Mouse (Mus musculus): ENCODE data around the gene Inca1. TPM values are rescaled to one million over a fixed set of nuclear protein-coding genes. Genes with fewer than 3 reads are reported as not detected.

The Inca1 gene
- polyA plus RNA-seq (2012; rRNA removed): 0.70 and 0.76 TPM in 2 replicates

- peak; percentile 88 to 95 for DNase-seq (ENCODE audit: low read depth in 1 of 2, low spot score in 2 of 2)
- WGBS: 3% methylated on average over 67 of the region's 69 CpGs
- H3K27ac ChIP-seq (ENCODE audit: insufficient read depth, low read length): peak within 1 kb of the TSS; percentile 93
- H3K4me1 ChIP-seq (ENCODE audit: control insufficient read depth, insufficient read depth, insufficient read length): peaks cover 8% of the 10 kb centered on the region; the same call in 1 of the 2 replicates
- H3K27me3 ChIP-seq (ENCODE audit: control insufficient read depth, insufficient read depth, low read length): no peaks in the 10 kb centered on the region
- peaks cover 7% of the 10 kb centered on the region; the same call in 1 of the 2 replicates for H3K36me3 ChIP-seq (ENCODE audit: control insufficient read depth, insufficient read depth, low read length)
- peak within 1 kb of the TSS; percentile 78 for H3K4me3 ChIP-seq (ENCODE audit: extremely low read depth, insufficient read depth, insufficient read length)
- no peak for TF ChIP-seq CTCF (IDR thresholded peaks at IDR 0.05; ENCODE audit: extremely low read depth, insufficient read depth, insufficient read length, insufficient replicate concordance)
- TF ChIP-seq POLR2A (IDR thresholded peaks at IDR 0.05; ENCODE audit: low read depth, low read length): peak; percentile 84
Observed at GRCm38 (mm10) chr11:70699722-70700556, at the start of gene Inca1, which contains the start of gene Kif1c. TSS of gene Inca1 (minus strand) at chr11:70700155. TSS of gene Kif1c (plus strand) at chr11:70700548.

DNA sequence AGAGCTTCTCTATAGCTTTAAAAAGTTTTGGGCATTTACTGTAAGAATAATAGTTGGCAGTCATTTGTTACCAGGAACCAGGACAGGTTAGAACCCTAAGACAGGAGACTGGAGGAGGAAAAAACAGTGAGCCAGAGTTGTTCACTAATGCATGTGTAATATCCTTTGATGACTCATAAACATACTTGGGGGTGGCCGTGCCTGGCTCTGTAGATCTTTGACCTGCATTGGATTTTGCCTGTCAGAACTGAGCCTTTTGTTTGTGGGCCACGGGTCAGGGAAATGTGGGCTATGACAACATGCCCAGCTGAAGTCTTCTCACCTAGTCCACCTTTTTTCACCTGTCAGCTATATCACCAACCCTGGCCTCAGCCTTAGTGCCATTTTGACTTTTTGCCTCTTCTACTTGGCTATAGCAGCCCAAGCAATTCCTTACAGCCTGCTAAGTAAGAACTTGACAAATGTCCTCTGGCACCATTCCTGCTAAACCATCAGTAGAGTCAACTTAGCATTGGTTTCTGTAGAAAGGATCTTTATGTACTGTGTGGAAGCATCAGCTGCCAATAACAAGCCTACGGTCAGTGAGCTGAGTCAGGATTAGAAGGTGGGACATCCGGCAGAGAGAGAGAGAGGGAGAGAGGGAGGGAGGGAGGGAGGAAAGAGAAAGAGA is 48.1 kb upstream of the Inca1 start:
- H3K4me3 ChIP-seq (ENCODE audit: extremely low read depth, insufficient read depth, insufficient read length): no peak overlapping the region
- H3K36me3 ChIP-seq (ENCODE audit: control insufficient read depth, insufficient read depth, low read length): no peaks in the 10 kb centered on the region
- TF ChIP-seq CTCF (IDR thresholded peaks at IDR 0.05; ENCODE audit: extremely low read depth, insufficient read depth, insufficient read length, insufficient replicate concordance): no peak
- no peak for TF ChIP-seq POLR2A (IDR thresholded peaks at IDR 0.05; ENCODE audit: low read depth, low read length)
- H3K4me1 ChIP-seq (ENCODE audit: control insufficient read depth, insufficient read depth, insufficient read length): no peaks in the 10 kb centered on the region
- WGBS: 80% methylated on average over 4 of the region's 4 CpGs
- no peak for DNase-seq (ENCODE audit: low read depth in 1 of 2, low spot score in 2 of 2)
- no peaks in the 10 kb centered on the region for H3K27me3 ChIP-seq (ENCODE audit: control insufficient read depth, insufficient read depth, low read length)
- no peak overlapping the region for H3K27ac ChIP-seq (ENCODE audit: insufficient read depth, low read length)

DNA sequence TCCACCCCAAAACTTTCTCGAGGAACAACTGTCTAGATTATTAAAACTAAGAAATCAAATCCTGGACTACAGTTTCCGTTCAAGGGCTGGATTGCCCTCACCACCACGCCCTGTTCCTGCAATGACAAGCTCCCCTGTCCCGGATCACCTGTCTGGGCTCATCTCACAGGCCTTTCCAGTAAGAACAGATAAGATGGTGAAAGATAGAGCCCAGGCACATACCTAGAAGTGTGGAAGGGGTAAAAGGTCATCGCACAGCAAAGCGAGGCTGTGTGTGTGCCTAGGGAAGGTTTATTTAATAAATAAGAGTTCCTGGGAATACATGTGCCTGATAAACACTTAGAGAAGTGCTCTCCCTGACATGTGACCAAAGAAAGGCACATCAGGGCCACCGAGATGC is 45.7 kb upstream of the Inca1 start:
- no peaks in the 10 kb centered on the region for H3K36me3 ChIP-seq (ENCODE audit: control insufficient read depth, insufficient read depth, low read length)
- TF ChIP-seq CTCF (IDR thresholded peaks at IDR 0.05; ENCODE audit: extremely low read depth, insufficient read depth, insufficient read length, insufficient replicate concordance) (no peak), POLR2A (IDR thresholded peaks at IDR 0.05; ENCODE audit: low read depth, low read length) (no peak)
- no peaks in the 10 kb centered on the region for H3K27me3 ChIP-seq (ENCODE audit: control insufficient read depth, insufficient read depth, low read length)
- no peaks in the 10 kb centered on the region for H3K4me1 ChIP-seq (ENCODE audit: control insufficient read depth, insufficient read depth, insufficient read length)
- no peak overlapping the region for H3K4me3 ChIP-seq (ENCODE audit: extremely low read depth, insufficient read depth, insufficient read length)
- WGBS: 86% methylated on average over 7 of the region's 7 CpGs
- DNase-seq (ENCODE audit: low read depth in 1 of 2, low spot score in 2 of 2): no peak
- H3K27ac ChIP-seq (ENCODE audit: insufficient read depth, low read length): no peak overlapping the region

DNA sequence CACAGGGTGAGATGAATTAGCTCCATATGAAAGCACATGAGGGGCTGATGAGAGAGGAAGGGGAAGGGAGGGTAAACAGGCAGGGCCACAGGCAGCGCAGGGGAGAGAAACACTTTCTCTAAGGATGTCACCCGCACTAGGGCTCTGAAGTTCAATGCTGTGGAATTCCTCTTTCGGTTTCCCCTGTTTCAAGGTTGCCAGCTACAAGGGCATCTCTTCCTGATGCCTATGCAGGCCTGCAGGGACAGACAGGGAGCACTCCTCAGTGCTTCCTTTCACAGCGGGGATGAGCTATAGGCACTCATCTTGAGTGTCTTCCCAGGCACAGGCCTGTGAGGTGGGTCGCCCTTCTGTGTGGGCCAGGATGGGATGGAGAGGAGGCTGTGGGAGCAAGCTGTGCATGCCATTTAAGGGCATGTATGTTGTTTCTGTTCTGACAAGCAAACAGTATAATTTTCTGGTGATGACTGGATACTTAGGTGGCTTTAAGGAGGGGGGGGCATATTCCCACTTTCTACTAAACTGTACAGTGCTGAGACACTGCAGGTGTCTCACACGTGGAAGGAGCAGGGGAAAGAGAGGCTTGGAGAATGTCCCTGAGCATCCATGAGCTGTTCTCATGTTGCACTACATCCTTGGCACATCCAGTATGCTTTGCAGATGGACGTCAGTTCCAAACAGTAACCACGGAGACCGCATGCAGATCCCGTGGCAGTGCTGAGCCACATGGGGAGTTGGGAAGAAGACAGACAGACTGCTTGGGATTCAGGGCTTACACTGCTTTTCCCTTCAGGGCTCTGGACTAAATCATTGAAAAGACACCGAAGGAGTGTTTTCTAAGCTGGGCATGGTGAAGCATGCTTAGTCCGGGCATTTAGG is 42.9 kb upstream of the Inca1 start:
- no peaks in the 10 kb centered on the region for H3K4me1 ChIP-seq (ENCODE audit: control insufficient read depth, insufficient read depth, insufficient read length)
- no peaks in the 10 kb centered on the region for H3K27me3 ChIP-seq (ENCODE audit: control insufficient read depth, insufficient read depth, low read length)
- no peak for TF ChIP-seq POLR2A (IDR thresholded peaks at IDR 0.05; ENCODE audit: low read depth, low read length)
- TF ChIP-seq CTCF (IDR thresholded peaks at IDR 0.05; ENCODE audit: extremely low read depth, insufficient read depth, insufficient read length, insufficient replicate concordance): no peak
- no peak overlapping the region for H3K27ac ChIP-seq (ENCODE audit: insufficient read depth, low read length)
- WGBS: 80% methylated on average over 12 of the region's 12 CpGs
- no peak for DNase-seq (ENCODE audit: low read depth in 1 of 2, low spot score in 2 of 2)
- H3K36me3 ChIP-seq (ENCODE audit: control insufficient read depth, insufficient read depth, low read length): no peaks in the 10 kb centered on the region
- no peak overlapping the region for H3K4me3 ChIP-seq (ENCODE audit: extremely low read depth, insufficient read depth, insufficient read length)

DNA sequence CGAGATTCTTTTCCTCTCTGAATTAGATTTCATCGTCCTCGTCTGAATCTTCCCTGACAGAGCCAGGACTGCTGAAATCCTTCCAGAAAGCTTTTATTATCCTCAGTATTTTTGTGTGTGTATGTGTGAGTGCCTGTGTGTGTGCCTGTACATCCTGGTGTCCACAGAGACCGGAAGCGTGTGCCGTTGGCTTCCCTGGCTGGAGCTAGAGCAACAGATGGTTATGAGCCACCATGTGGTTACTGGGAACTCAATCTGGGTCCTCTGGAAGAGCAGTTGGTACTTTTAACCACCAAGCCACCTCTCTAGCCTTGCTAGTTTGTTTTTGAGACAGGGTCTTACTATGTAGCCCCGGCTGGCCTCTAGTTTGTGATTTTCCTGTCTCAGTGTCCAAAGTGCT is 42.2 kb upstream of the Inca1 start:
- WGBS: 82% methylated on average over 7 of the region's 7 CpGs
- Histone ChIP-seq H3K27me3 (ENCODE audit: control insufficient read depth, insufficient read depth, low read length) (no peaks in the 10 kb centered on the region), H3K36me3 (ENCODE audit: control insufficient read depth, insufficient read depth, low read length) (no peaks in the 10 kb centered on the region)

GRCm38 (mm10) chr11:70741603-70742002 is 41.6 kb upstream of the Inca1 start:
- H3K36me3 ChIP-seq (ENCODE audit: control insufficient read depth, insufficient read depth, low read length): no peaks in the 10 kb centered on the region
- 91% methylated on average over 3 of the region's 3 CpGs for WGBS
- TF ChIP-seq POLR2A (IDR thresholded peaks at IDR 0.05; ENCODE audit: low read depth, low read length): no peak
- no peak for TF ChIP-seq CTCF (IDR thresholded peaks at IDR 0.05; ENCODE audit: extremely low read depth, insufficient read depth, insufficient read length, insufficient replicate concordance)
- no peak for DNase-seq (ENCODE audit: low read depth in 1 of 2, low spot score in 2 of 2)
- H3K27ac ChIP-seq (ENCODE audit: insufficient read depth, low read length): no peak overlapping the region
- no peak overlapping the region for H3K4me3 ChIP-seq (ENCODE audit: extremely low read depth, insufficient read depth, insufficient read length)
- H3K4me1 ChIP-seq (ENCODE audit: control insufficient read depth, insufficient read depth, insufficient read length): no peaks in the 10 kb centered on the region
- no peaks in the 10 kb centered on the region for H3K27me3 ChIP-seq (ENCODE audit: control insufficient read depth, insufficient read depth, low read length)

More for the DNA sequence above, 42.2 kb upstream of the Inca1 start:
- no peaks in the 10 kb centered on the region for H3K4me1 ChIP-seq (ENCODE audit: control insufficient read depth, insufficient read depth, insufficient read length)
- H3K4me3 ChIP-seq (ENCODE audit: extremely low read depth, insufficient read depth, insufficient read length): no peak overlapping the region
- no peak for TF ChIP-seq POLR2A (IDR thresholded peaks at IDR 0.05; ENCODE audit: low read depth, low read length)
- TF ChIP-seq CTCF (IDR thresholded peaks at IDR 0.05; ENCODE audit: extremely low read depth, insufficient read depth, insufficient read length, insufficient replicate concordance): no peak
- no peak for DNase-seq (ENCODE audit: low read depth in 1 of 2, low spot score in 2 of 2)
- no peak overlapping the region for H3K27ac ChIP-seq (ENCODE audit: insufficient read depth, low read length)
